Mouse (Mus musculus) forebrain, embryonic 11.5 days (tissue): Measurements from ENCODE around the gene Kti12. TPM values are rescaled to one million over a fixed set of nuclear protein-coding genes. Genes with fewer than 3 reads are reported as not detected.

Experiments
- ATAC-seq: fragments of 200-750 bp; cut with Nextera tagmentation; replicated peaks from 2 replicates; pipeline ENCODE4 v1.8.0; 2017; ENCODE audit warnings: moderate TSS enrichment; ENCODE audit not compliant: low FRiP score
- DNase-seq: peaks from one replicate; pipeline ENCODE4 v3.0.0-alpha.2; 2017; ENCODE audit warnings: low spot score
- H3K27ac ChIP-seq: fragments of 300-500 bp; sonication (generic); 2 replicates; pipeline ENCODE4 v1.5.1; 2014; ENCODE audit warnings: low read depth, low read length
- H3K27me3 ChIP-seq: fragments of 300-500 bp; sonication (generic); 2 replicates; pipeline ENCODE4 v1.6.1; 2014; ENCODE audit warnings: mild to moderate bottlenecking, low read length, mixed read lengths; ENCODE audit not compliant: control insufficient read depth, insufficient read depth
- H3K36me3 ChIP-seq: fragments of 300-500 bp; sonication (generic); 2 replicates; pipeline ENCODE4 v1.6.1; 2014; ENCODE audit warnings: mild to moderate bottlenecking, low read length, moderate library complexity, mixed read lengths; ENCODE audit not compliant: control insufficient read depth, insufficient read depth
- H3K4me1 ChIP-seq: fragments of 300-500 bp; sonication (generic); replicated peaks from 2 replicates; pipeline ENCODE4 v1.6.1; 2014; ENCODE audit warnings: low read length, mixed read lengths; ENCODE audit not compliant: control insufficient read depth, insufficient read depth
- H3K4me2 ChIP-seq: fragments of 300-500 bp; sonication (generic); 2 replicates; pipeline ENCODE4 v1.6.1; 2014; ENCODE audit warnings: low read depth, mild to moderate bottlenecking, low read length, moderate library complexity, mixed read lengths; ENCODE audit not compliant: severe bottlenecking
- H3K4me3 ChIP-seq: fragments of 300-500 bp; sonication (generic); 2 replicates; pipeline ENCODE4 v1.5.1; 2014; ENCODE audit warnings: low read depth, low read length
- H3K9ac ChIP-seq: fragments of 300-500 bp; sonication (generic); 2 replicates; pipeline ENCODE4 v1.6.1; 2014; ENCODE audit warnings: low read length
- H3K9me3 ChIP-seq: fragments of 300-500 bp; sonication (generic); 2 replicates; pipeline ENCODE4 v1.6.1; 2016; ENCODE audit warnings: low read length, mixed read lengths; ENCODE audit not compliant: control insufficient read depth
- WGBS: fragments of 180-500 bp; shearing (Covaris S2); extraction: QIAGEN DNeasy Blood & Tissue Kit; methylation state at CpG from one replicate; pipeline ENCODE4 v1.1.7; 2014; 5-methylcytosine and 5-hydroxymethylcytosine counted together
- polyA plus RNA-seq: library from polyadenylated mRNA; unstranded; fragments of >200 nt; fragmentation: Nextera tagmentation; extraction: Ambion mirVana; gene quantifications from 2 replicates; pipeline ENCODE4 v1.2.1, GENCODE M21; 2014

The Kti12 gene
- polyA plus RNA-seq, 1 experiment from 2014 or later = 46.8 TPM

GRCm38 (mm10) chr4:108883815-108884214 is 36.2 kb downstream of the Kti12 start:
- ATAC-seq = no peak

GRCm38 (mm10) chr4:108887456-108887855 is 39.9 kb downstream of the Kti12 start:
- H3K36me3 ChIP-seq = no peaks in the 10 kb centered on the region
- H3K9ac ChIP-seq = no peak overlapping the region
- H3K27ac ChIP-seq = no peak overlapping the region
- no peaks in the 10 kb centered on the region for H3K9me3 ChIP-seq
- no peaks in the 10 kb centered on the region for H3K27me3 ChIP-seq
- WGBS = 93% methylated on average over 4 of the region's 4 CpGs
- DNase-seq = no peak
- H3K4me3 ChIP-seq = no peak overlapping the region
- H3K4me2 ChIP-seq = no peak overlapping the region
- H3K4me1 ChIP-seq = no peaks in the 10 kb centered on the region
- ATAC-seq = no peak

More at GRCm38 (mm10) chr4:108883815-108884214, 36.2 kb downstream of the Kti12 start:
- Histone ChIP-seq H3K4me1 (no peaks in the 10 kb centered on the region), H3K27me3 (no peaks in the 10 kb centered on the region; the same call in 1 of the 2 replicates), H3K9me3 (no peaks in the 10 kb centered on the region), H3K4me2 (no peak overlapping the region), H3K27ac (no peak overlapping the region), H3K4me3 (no peak overlapping the region), H3K36me3 (no peaks in the 10 kb centered on the region), H3K9ac (no peak overlapping the region)
- DNase-seq = no peak
- 60% methylated on average over 13 of the region's 13 CpGs for WGBS

- no peak overlapping the region for H3K4me2 ChIP-seq
- no peaks in the 10 kb centered on the region for H3K36me3 ChIP-seq
- WGBS = 80% methylated on average over 6 of the region's 6 CpGs
- H3K9me3 ChIP-seq = no peaks in the 10 kb centered on the region
- H3K27me3 ChIP-seq = no peaks in the 10 kb centered on the region
- no peak overlapping the region for H3K27ac ChIP-seq
- no peaks in the 10 kb centered on the region for H3K4me1 ChIP-seq
- no peak overlapping the region for H3K4me3 ChIP-seq
- no peak overlapping the region for H3K9ac ChIP-seq
- DNase-seq = no peak
- ATAC-seq = no peak
Measured at GRCm38 (mm10) chr4:108890876-108891275, 43.3 kb downstream of the Kti12 start.

Other genes with a start within 250 kb of the Kti12 start
- 22.4 and 26.8 TPM in 2 replicates for gene Cc2d1b, start 227.8 kb upstream of the Kti12 start, polyA plus RNA-seq
- gene 3110021N24Rik, start 128.1 kb upstream of the Kti12 start, polyA plus RNA-seq = 1.5 and 2.1 TPM in 2 replicates
- 4.0 and 4.8 TPM in 2 replicates for gene Zfyve9, start 67.0 kb upstream of the Kti12 start, polyA plus RNA-seq
- 230 and 249 TPM in 2 replicates for gene Btf3l4, start 14.2 kb upstream of the Kti12 start, polyA plus RNA-seq
- 99.4 and 101 TPM in 2 replicates for gene Txndc12, start 13.2 kb upstream of the Kti12 start, polyA plus RNA-seq
- gene A730015C16Rik, start 834 bp downstream of the Kti12 start, polyA plus RNA-seq = 1.7 and 2.4 TPM in 2 replicates
- gene Rab3b, start 31.3 kb downstream of the Kti12 start, polyA plus RNA-seq = 28.9 and 34.6 TPM in 2 replicates
- gene Nrd1, start 152.9 kb downstream of the Kti12 start, polyA plus RNA-seq = 67.7 and 69.2 TPM in 2 replicates